Mouse (Mus musculus) liver, embryonic 15.5 days (tissue): ENCODE results near the gene BC004004. TPM values are rescaled to one million over a fixed set of nuclear protein-coding genes. Genes with fewer than 3 reads are reported as not detected.
A peak's percentile ranks its signal among the peaks of the same experiment; 100 is the strongest.
"Not testable (repeated sequence)": the region's sequence is repeated elsewhere in the genome, so short reads cannot be mapped to it uniquely, and the experiment has no call there.

ENCODE experiments used
- ATAC-seq: fragments of 200-750 bp; cut with Nextera tagmentation; 2 replicates; pipeline ENCODE4 v1.8.0; 2017; ENCODE audit warnings: moderate number of reproducible peaks, mild to moderate bottlenecking, moderate library complexity; ENCODE audit not compliant: insufficient read depth
- H3K27ac ChIP-seq: fragments of 300-500 bp; sonication (generic); replicated peaks from 2 replicates; pipeline ENCODE4 v1.5.1; 2015; ENCODE audit warnings: mild to moderate bottlenecking, inconsistent platforms
- H3K27me3 ChIP-seq: fragments of 300-500 bp; sonication (generic); 2 replicates; pipeline ENCODE4 v1.6.1; 2015; ENCODE audit warnings: mild to moderate bottlenecking, inconsistent platforms
- H3K36me3 ChIP-seq: fragments of 300-500 bp; sonication (generic); replicated peaks from 2 replicates; pipeline ENCODE4 v1.6.1; 2015; ENCODE audit warnings: moderate library complexity, mild to moderate bottlenecking, inconsistent platforms
- H3K4me1 ChIP-seq: fragments of 300-500 bp; sonication (generic); replicated peaks from 2 replicates; pipeline ENCODE4 v1.6.1; 2015; ENCODE audit warnings: inconsistent platforms
- H3K4me2 ChIP-seq: fragments of 300-500 bp; sonication (generic); 2 replicates; pipeline ENCODE4 v1.6.1; 2015; ENCODE audit warnings: moderate library complexity, mild to moderate bottlenecking, inconsistent platforms
- H3K4me3 ChIP-seq: fragments of 300-500 bp; sonication (generic); replicated peaks from 2 replicates; pipeline ENCODE4 v1.5.1; 2015; ENCODE audit warnings: mild to moderate bottlenecking, inconsistent platforms
- H3K9ac ChIP-seq: fragments of 300-500 bp; sonication (generic); 2 replicates; pipeline ENCODE4 v1.6.1; 2015; ENCODE audit warnings: moderate library complexity, mild to moderate bottlenecking, inconsistent platforms
- H3K9me3 ChIP-seq: fragments of 300-500 bp; sonication (generic); replicated peaks from 2 replicates; pipeline ENCODE4 v1.6.1; 2016; ENCODE audit warnings: inconsistent platforms
- WGBS: fragments of 180-500 bp; shearing (Covaris S2); methylation state at CpG from one replicate; pipeline ENCODE4 v1.1.7; 2015; ENCODE audit warnings: mixed read lengths; ENCODE audit not compliant: insufficient replicate concordance; 5-methylcytosine and 5-hydroxymethylcytosine counted together
- polyA plus RNA-seq: library from polyadenylated mRNA; unstranded; fragments of >200 nt; fragmentation: Nextera tagmentation; extraction: Ambion mirVana; gene quantifications from 2 replicates; pipeline ENCODE4 v1.2.1, GENCODE M21; 2015

Gene BC004004
- polyA plus RNA-seq, 1 experiment from 2014 or later = 62.7 TPM

GRCm38 (mm10) chr17:29312082-29312481 is 43.5 kb downstream of the BC004004 start:
- Histone ChIP-seq H3K4me1 (peaks cover 4% of the 10 kb centered on the region; the same call in 1 of the 2 replicates), H3K9ac (no peak overlapping the region), H3K4me3 (no peak overlapping the region), H3K9me3 (no peaks in the 10 kb centered on the region; the same call in 1 of the 2 replicates), H3K27me3 (no peaks in the 10 kb centered on the region), H3K27ac (no peak overlapping the region), H3K36me3 (no peaks in the 10 kb centered on the region), H3K4me2 (no peak overlapping the region)
- 76% methylated on average over 2 of the region's 2 CpGs for WGBS
- ATAC-seq = no peak

DNA sequence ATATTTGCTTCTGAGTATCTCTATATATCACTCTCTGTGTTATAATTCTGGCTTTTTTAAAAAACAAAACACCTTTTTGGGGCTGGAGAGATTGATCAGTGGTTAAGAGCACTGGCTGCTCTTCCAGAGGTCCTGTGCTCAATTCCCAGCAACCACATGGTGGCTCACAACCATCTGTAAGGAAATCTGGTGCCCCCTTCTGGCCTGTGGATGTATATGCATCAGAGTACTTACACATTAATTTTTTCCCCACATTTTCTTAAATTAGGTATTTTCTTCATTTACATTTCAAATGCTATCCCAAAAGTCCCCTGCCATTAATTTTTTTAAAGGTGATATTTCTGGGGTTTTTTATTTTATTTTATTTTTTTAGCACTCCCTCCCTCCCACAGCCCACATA is 44.7 kb downstream of the BC004004 start:
- H3K27me3 ChIP-seq = no peaks in the 10 kb centered on the region
- peaks cover 4% of the 10 kb centered on the region; the same call in 1 of the 2 replicates for H3K4me1 ChIP-seq
- H3K36me3 ChIP-seq = no peaks in the 10 kb centered on the region
- no peak overlapping the region for H3K4me3 ChIP-seq
- no peak overlapping the region for H3K9ac ChIP-seq
- no peak overlapping the region for H3K27ac ChIP-seq
- H3K9me3 ChIP-seq = no peaks in the 10 kb centered on the region; the same call in 1 of the 2 replicates
- no peak for ATAC-seq
- H3K4me2 ChIP-seq = no peak overlapping the region

DNA sequence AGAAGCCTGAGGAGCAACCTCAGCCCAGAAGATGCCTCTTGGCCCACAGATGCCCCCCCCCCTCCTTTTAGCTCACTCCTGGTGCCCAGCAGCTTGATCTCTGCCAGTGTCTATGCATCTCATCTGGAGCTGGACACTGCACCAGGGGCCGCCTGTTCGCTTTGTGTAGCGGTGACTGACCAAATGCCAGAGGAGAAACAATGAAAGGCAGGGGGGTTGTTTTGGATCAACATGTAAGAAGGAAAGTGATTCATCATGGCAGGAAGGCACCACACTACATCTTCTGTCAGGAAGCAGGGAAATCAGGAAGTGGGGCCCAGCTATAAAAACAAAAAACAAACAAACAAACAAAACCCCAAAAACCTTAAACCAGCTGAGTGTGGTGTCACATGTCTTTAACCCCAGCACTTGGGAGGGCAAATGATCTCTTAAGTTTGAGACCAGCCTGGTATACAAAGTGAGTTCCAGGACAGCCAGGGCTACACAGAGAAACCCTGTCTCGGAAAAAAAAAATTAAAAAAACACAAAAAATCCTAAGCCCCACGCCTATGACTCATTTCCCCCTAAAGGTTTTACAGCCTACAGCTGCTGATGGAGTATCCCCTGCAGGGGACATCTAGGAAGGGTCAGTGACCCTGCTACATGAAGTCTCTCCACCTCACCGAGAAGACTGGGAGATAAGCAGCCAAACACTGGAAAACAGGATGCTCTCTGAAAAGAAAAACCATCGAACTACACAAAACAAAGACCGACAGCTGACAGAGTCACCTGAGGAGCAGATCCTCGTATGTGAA is 47.3 kb downstream of the BC004004 start:
- Histone ChIP-seq H3K4me3 (no peak overlapping the region), H3K9me3 (no peaks in the 10 kb centered on the region; the same call in 1 of the 2 replicates), H3K27ac (no peak overlapping the region; the same call in 1 of the 2 replicates), H3K4me2 (no peak overlapping the region), H3K4me1 (peaks cover 22% of the 10 kb centered on the region), H3K36me3 (no peaks in the 10 kb centered on the region), H3K9ac (no peak overlapping the region), H3K27me3 (peaks cover 20% of the 10 kb centered on the region)
- 45% methylated on average over 9 of the region's 9 CpGs for WGBS
- ATAC-seq = no peak

DNA sequence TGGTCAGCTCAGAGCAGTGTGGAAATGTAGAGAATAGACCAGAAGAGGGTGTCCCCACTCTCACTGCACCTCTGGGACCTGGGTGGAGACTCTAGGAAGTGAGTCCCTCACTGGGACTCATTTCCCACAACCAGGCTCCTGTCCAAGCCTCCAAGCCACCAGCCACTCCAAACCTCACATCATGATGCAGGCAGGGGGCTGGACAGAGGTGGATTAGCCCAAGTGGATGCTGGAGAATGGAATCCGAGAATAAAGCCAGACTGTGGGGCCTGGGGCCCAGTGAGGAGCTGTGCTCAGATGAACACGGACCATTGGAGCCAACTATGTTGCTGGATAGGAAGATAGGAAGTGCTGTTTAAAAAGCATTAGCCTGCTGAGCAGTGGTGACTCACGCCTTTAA is 48.3 kb downstream of the BC004004 start:
- no peak overlapping the region for H3K4me2 ChIP-seq
- no peaks in the 10 kb centered on the region for H3K36me3 ChIP-seq
- H3K9ac ChIP-seq = no peak overlapping the region
- no peak for ATAC-seq
- H3K4me1 ChIP-seq = peaks cover 22% of the 10 kb centered on the region
- no peak overlapping the region for H3K27ac ChIP-seq
- H3K27me3 ChIP-seq = peaks cover 30% of the 10 kb centered on the region
- WGBS = 47% methylated on average over 3 of the region's 3 CpGs
- no peak overlapping the region for H3K4me3 ChIP-seq
- no peaks in the 10 kb centered on the region; the same call in 1 of the 2 replicates for H3K9me3 ChIP-seq

DNA sequence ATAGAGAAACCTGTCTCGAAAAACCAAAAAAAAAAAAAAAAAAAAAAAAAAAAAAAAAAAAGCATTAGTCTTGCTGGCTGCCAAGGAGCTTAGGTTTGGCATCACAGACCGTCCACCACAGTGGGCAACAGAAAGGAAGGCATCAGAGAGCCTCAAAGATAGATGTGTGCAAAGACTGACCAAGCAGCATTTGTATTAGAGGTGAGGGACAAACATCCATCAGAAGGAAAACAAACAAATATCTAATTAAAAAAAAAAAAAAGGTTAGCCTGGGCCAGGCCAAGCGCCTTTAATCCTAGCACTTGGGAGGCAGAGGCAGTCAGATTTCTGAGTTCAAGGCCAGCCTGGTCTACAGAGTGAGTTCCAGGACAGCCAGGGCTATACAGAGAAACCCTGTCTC is 48.8 kb downstream of the BC004004 start, which contains the start of gene Pi16:
Gene Pi16 (plus strand): TSS at position 301 of the 400 bp plus-strand sequence.
- H3K4me2 ChIP-seq, H3K36me3 ChIP-seq, H3K9me3 ChIP-seq, ATAC-seq, H3K27ac ChIP-seq, H3K9ac ChIP-seq, H3K4me3 ChIP-seq: not testable (repeated sequence)
- peaks cover 35% of the 10 kb centered on the region for H3K27me3 ChIP-seq
- H3K4me1 ChIP-seq = peaks cover 25% of the 10 kb centered on the region
- WGBS = 65% methylated on average over 3 of the region's 3 CpGs

GRCm38 (mm10) chr17:29318731-29319250 is 50.2 kb downstream of the BC004004 start:
- no peaks in the 10 kb centered on the region for H3K36me3 ChIP-seq
- H3K4me1 ChIP-seq = peaks cover 31% of the 10 kb centered on the region
- H3K27me3 ChIP-seq = peaks cover 43% of the 10 kb centered on the region
- WGBS = 32% methylated on average over 6 of the region's 6 CpGs
- H3K27ac ChIP-seq = peak overlapping the region; percentile 46
- ATAC-seq = no peak
- no peaks in the 10 kb centered on the region for H3K9me3 ChIP-seq
- peak overlapping the region; percentile 8; the same call in 1 of the 2 replicates for H3K4me2 ChIP-seq
- H3K9ac ChIP-seq = no peak overlapping the region
- H3K4me3 ChIP-seq = peak overlapping the region; percentile 25

- WGBS = 49% methylated on average over 7 of the region's 7 CpGs
- Histone ChIP-seq H3K27ac (peak overlapping the region; percentile 46), H3K9ac (no peak overlapping the region), H3K9me3 (no peaks in the 10 kb centered on the region), H3K4me3 (peak overlapping the region; percentile 25), H3K36me3 (no peaks in the 10 kb centered on the region), H3K4me1 (peaks cover 31% of the 10 kb centered on the region), H3K27me3 (peaks cover 43% of the 10 kb centered on the region), H3K4me2 (0 out of 2 replicates have a peak overlapping the region, but pooled peaks have one; percentile 8)
- ATAC-seq = no peak
Measured at GRCm38 (mm10) chr17:29319476-29319875, 50.9 kb downstream of the BC004004 start.

GRCm38 (mm10) chr17:29319881-29320639 is 51.5 kb downstream of the BC004004 start:
- Histone ChIP-seq H3K4me1 (peaks cover 31% of the 10 kb centered on the region), H3K36me3 (no peaks in the 10 kb centered on the region), H3K27ac (no peak overlapping the region), H3K9me3 (no peaks in the 10 kb centered on the region), H3K27me3 (peaks cover 43% of the 10 kb centered on the region), H3K4me2 (peak overlapping the region; percentile 18; the same call in 1 of the 2 replicates), H3K4me3 (peak overlapping the region; percentile 25), H3K9ac (no peak overlapping the region)
- no peak for ATAC-seq
- WGBS = 37% methylated on average over 8 of the region's 8 CpGs

- no peak overlapping the region for H3K27ac ChIP-seq
- peaks cover 57% of the 10 kb centered on the region for H3K27me3 ChIP-seq
- no peak overlapping the region for H3K9ac ChIP-seq
- H3K9me3 ChIP-seq = no peaks in the 10 kb centered on the region
- no peak overlapping the region for H3K4me3 ChIP-seq
- peaks cover 28% of the 10 kb centered on the region for H3K4me1 ChIP-seq
- 61% methylated on average over 41 of the region's 41 CpGs for WGBS
- 0 out of 2 replicates have a peak, but pooled peaks have one; percentile 37 for ATAC-seq
- no peaks in the 10 kb centered on the region for H3K36me3 ChIP-seq
- peak overlapping the region; percentile 15; the same call in 1 of the 2 replicates for H3K4me2 ChIP-seq
Measured at GRCm38 (mm10) chr17:29321765-29322602, 53.4 kb downstream of the BC004004 start.

GRCm38 (mm10) chr17:29322603-29322962 is 54.0 kb downstream of the BC004004 start:
- H3K27ac ChIP-seq = no peak overlapping the region
- no peaks in the 10 kb centered on the region for H3K9me3 ChIP-seq
- peaks cover 63% of the 10 kb centered on the region for H3K27me3 ChIP-seq
- H3K4me3 ChIP-seq = no peak overlapping the region
- H3K4me1 ChIP-seq = peaks cover 28% of the 10 kb centered on the region
- peak overlapping the region; percentile 15; the same call in 1 of the 2 replicates for H3K4me2 ChIP-seq
- 0 out of 2 replicates have a peak, but pooled peaks have one; percentile 22 for ATAC-seq
- no peaks in the 10 kb centered on the region for H3K36me3 ChIP-seq
- WGBS = 48% methylated on average over 18 of the region's 18 CpGs
- no peak overlapping the region for H3K9ac ChIP-seq
